Mouse (Mus musculus) macrophage (primary cell): ENCODE results near the gene Fcrls. TPM values are rescaled to one million over a fixed set of nuclear protein-coding genes. Genes with fewer than 3 reads are reported as not detected.

Experiments used
- H3K27ac ChIP-seq: fragments of 350-480 bp; formaldehyde crosslinking; 2 replicates; pipeline ENCODE4 v1.9.0; 2021
- H3K36me3 ChIP-seq: fragments of 350-480 bp; formaldehyde crosslinking; 2 replicates; pipeline ENCODE4 v1.9.0; 2021; ENCODE audit errors: inconsistent target
- H3K4me3 ChIP-seq: fragments of 350-480 bp; formaldehyde crosslinking; 2 replicates; pipeline ENCODE4 v1.9.0; 2021; ENCODE audit errors: inconsistent target
- H3K79me2 ChIP-seq: fragments of 350-480 bp; formaldehyde crosslinking; 2 replicates; pipeline ENCODE4 v1.9.0; 2021; ENCODE audit errors: inconsistent target
- WGBS: methylation state at CpG from one replicate; pipeline ENCODE4 v1.1.7; 2026; ENCODE audit warnings: inconsistent platforms; ENCODE audit not compliant: missing documents; 5-methylcytosine and 5-hydroxymethylcytosine counted together
- polyA plus RNA-seq: library from polyadenylated mRNA; stranded (reverse); fragments of 250-400 nt; gene quantifications from 3 replicates; pipeline ENCODE4 v1.2.4, GENCODE M21; 2018; ENCODE audit warnings: inconsistent platforms
- total RNA-seq, 78 experiments: library from RNA; depleted of rRNA; stranded (reverse); fragments of 250-400 nt; gene quantifications; 1 replicate in 9 of 78; 2 replicates in 24 of 78; 3 replicates in 43 of 78; 4 replicates in 2 of 78; pipeline ENCODE4 v1.2.4; 2018; ENCODE audit warnings: inconsistent platforms in 56 of 78

Gene Fcrls
- total RNA-seq (2018; cell fraction: chromatin; rRNA removed) = 10 to 100 TPM in 7 of 26 experiments, 1 to 10 TPM in 18, under 1 TPM in 1; 0.84 to 29.3 (median 6.2) TPM
- total RNA-seq (2018; cell fraction: cytosol; rRNA removed) = 100 to 1,000 TPM in 10 of 26 experiments, 10 to 100 TPM in 16; 12.2 to 177 (median 58.4) TPM
- 100 to 1,000 TPM in 10 of 26 experiments, 10 to 100 TPM in 15, 1 to 10 TPM in 1; 7.9 to 184 (median 34.2) TPM for total RNA-seq (2018; cell fraction: nucleus; rRNA removed)
- polyA plus RNA-seq = 116 to 293 TPM (median 116 TPM) in 3 replicates

- WGBS = 6% methylated on average over 7 of the region's 7 CpGs
- Histone ChIP-seq H3K4me3 (peak within 1 kb of the TSS; percentile 23), H3K27ac (peak within 1 kb of the TSS; percentile 79), H3K79me2 (peaks cover 5% of the 10 kb centered on the region; the same call in 1 of the 2 replicates), H3K36me3 (peaks cover 14% of the 10 kb centered on the region; the same call in 1 of the 2 replicates)
Observed at GRCm38 (mm10) chr3:87263436-87263835, at the start of gene Fcrls. Gene Fcrls, minus strand, starts transcription at chr3:87263738.

DNA sequence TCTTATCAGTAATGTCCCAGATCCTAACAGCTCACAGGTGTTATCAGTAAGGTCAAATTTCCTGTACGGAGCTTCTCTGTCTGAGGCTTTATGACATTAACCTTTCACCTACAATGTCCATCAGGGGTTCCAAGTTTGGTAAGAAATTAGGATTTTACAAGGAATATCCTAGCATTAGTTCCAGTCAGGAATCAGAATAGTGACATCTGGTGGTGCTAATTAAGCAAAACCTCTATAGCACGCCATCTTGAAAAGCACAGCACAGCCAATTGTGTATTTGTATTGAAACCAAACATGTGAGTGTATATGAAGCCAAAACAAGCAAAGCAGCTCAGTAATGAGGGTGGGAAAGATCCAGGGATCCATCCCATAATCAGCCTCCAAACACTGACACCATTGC is 46.4 kb upstream of the Fcrls start:
- Histone ChIP-seq H3K79me2 (no peaks in the 10 kb centered on the region), H3K27ac (no peak overlapping the region), H3K36me3 (no peaks in the 10 kb centered on the region), H3K4me3 (no peak overlapping the region)
- WGBS = 100% methylated on average over 2 of the region's 2 CpGs

- Histone ChIP-seq H3K4me3 (no peak overlapping the region), H3K79me2 (no peaks in the 10 kb centered on the region), H3K36me3 (no peaks in the 10 kb centered on the region), H3K27ac (no peak overlapping the region)
- WGBS = 20% methylated on average over 5 of the region's 5 CpGs
Observed at GRCm38 (mm10) chr3:87299901-87300300, 36.4 kb upstream of the Fcrls start.

DNA sequence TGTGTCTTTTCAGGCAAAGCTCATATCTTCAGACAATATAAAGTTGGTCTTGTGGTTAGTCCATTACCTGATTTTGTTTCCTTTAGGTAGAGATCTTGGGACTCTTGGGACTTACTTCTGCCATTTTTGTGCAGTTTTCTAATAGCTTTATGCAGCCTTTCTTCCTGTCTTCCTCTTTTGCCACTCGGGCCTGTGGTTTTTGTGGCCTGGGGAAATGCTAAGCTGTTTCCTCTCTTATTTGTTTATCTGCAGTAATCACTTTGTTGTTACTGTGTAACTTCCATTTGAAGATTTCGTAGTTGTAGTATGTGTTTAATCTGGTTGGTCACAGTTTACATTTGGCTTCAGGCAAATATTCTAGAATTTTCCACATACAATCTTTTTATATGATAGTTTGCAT is 10.8 kb upstream of the Fcrls start:
- Histone ChIP-seq H3K79me2 (no peaks in the 10 kb centered on the region), H3K27ac (peak overlapping the region; percentile 71), H3K36me3 (no peaks in the 10 kb centered on the region), H3K4me3 (no peak overlapping the region)
- WGBS = 0% methylated on average over 2 of the region's 2 CpGs

- Histone ChIP-seq H3K36me3 (no peaks in the 10 kb centered on the region), H3K4me3 (no peak overlapping the region), H3K27ac (peak overlapping the region; percentile 17), H3K79me2 (peaks cover 5% of the 10 kb centered on the region; the same call in 1 of the 2 replicates)
- 6% methylated on average over 2 of the region's 5 CpGs for WGBS
Observed at GRCm38 (mm10) chr3:87266581-87266980, 3.0 kb upstream of the Fcrls start.

DNA sequence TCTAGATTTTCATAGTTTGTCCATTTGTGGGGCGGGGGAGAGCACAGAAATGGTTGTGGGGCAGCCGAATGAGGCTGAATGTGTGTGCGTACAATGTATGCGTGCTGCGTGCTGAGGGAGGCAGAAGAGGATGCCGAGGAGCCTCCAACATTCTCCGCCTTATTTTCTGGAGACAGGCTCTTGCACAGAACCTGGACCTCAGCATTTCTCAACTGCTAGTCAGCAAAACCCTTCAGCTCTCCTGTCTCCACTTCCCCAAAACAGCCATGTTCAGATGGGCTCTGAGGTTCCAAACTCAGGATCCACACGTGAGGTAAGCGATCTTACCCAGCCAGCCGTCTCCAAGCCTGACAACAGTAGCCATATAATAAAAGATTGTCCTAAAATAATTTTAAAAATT is 8.3 kb downstream of the Fcrls start:
- no peak overlapping the region for H3K27ac ChIP-seq
- H3K36me3 ChIP-seq = peaks cover 36% of the 10 kb centered on the region; the same call in 1 of the 2 replicates
- no peaks in the 10 kb centered on the region for H3K79me2 ChIP-seq
- H3K4me3 ChIP-seq = no peak overlapping the region
- 79% methylated on average over 10 of the region's 10 CpGs for WGBS

GRCm38 (mm10) chr3:87249571-87249970 is 14.0 kb downstream of the Fcrls start:
- peaks cover 21% of the 10 kb centered on the region; the same call in 1 of the 2 replicates for H3K36me3 ChIP-seq
- H3K4me3 ChIP-seq = no peak overlapping the region
- H3K27ac ChIP-seq = no peak overlapping the region
- WGBS = 93% methylated on average over 6 of the region's 6 CpGs
- H3K79me2 ChIP-seq = no peaks in the 10 kb centered on the region

DNA sequence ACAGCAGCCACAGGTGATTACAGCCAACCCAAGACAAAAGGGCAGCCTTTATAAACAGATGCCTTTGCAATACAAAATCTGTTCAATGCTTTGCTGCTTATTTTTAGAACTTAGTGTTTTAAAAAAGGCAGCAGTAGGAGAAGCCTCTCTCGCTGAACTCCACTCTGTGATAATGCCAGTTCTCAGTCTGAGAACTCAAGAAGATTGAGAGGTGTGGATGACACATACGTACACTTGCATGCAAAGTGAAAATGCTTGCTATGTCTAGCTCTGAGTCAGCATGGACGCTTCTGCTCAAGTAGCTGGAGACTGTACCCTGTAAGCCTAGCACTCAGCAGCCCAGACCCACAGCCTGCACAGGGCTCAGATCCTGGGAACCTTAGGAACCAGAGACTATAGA is 16.2 kb downstream of the Fcrls start:
- WGBS = 81% methylated on average over 3 of the region's 3 CpGs
- Histone ChIP-seq H3K4me3 (no peak overlapping the region), H3K27ac (no peak overlapping the region), H3K79me2 (no peaks in the 10 kb centered on the region), H3K36me3 (peaks cover 11% of the 10 kb centered on the region; the same call in 1 of the 2 replicates)

GRCm38 (mm10) chr3:87243654-87244053 is 19.9 kb downstream of the Fcrls start:
- H3K79me2 ChIP-seq = no peaks in the 10 kb centered on the region
- no peaks in the 10 kb centered on the region for H3K36me3 ChIP-seq
- H3K4me3 ChIP-seq = no peak overlapping the region
- no peak overlapping the region for H3K27ac ChIP-seq
- 0% methylated on average over 2 of the region's 2 CpGs for WGBS

DNA sequence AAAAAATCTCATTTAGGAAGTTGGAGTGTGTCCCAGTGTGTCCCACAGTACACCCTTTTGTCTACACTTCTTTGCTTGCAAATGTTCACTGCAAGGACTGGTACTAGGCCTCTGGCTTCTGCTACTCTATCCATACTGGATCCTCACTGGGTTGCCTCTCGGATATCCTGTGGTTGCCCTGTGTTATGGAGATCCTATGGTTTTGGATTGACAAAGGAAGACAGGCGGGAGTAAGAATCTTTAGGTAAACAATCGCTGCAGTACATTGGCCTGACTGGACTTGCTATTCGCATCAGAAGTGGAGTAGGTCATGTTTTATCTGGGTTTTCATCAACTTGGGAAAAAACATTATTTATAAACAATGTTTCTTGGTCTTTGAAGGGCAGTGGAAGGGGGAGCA is 22.6 kb downstream of the Fcrls start:
- Histone ChIP-seq H3K36me3 (no peaks in the 10 kb centered on the region), H3K4me3 (no peak overlapping the region), H3K27ac (no peak overlapping the region), H3K79me2 (no peaks in the 10 kb centered on the region)
- WGBS = 100% methylated on average over 4 of the region's 4 CpGs

DNA sequence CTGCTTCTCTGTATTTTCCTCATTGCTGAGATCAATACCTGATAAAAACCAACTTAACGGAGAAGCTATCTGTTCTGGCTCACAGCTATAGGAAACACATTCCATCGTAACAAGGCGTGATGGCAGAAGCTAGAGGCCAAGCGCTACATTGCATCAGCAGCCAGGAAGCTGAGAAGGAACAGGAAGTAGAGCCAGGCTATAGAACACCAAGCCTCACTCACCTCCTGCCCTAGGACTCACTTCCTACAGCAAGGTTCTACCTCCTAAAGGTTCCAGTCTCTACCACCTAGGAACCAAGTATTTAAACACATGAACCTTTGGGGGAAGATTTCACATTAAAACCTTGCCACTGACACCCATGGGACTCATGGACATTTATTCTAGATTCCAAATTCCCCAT is 39.9 kb downstream of the Fcrls start:
- no peak overlapping the region for H3K4me3 ChIP-seq
- WGBS = 76% methylated on average over 4 of the region's 4 CpGs
- no peaks in the 10 kb centered on the region for H3K36me3 ChIP-seq
- H3K79me2 ChIP-seq = no peaks in the 10 kb centered on the region
- H3K27ac ChIP-seq = no peak overlapping the region

GRCm38 (mm10) chr3:87222346-87222745 is 41.2 kb downstream of the Fcrls start:
- H3K4me3 ChIP-seq = no peak overlapping the region
- no peaks in the 10 kb centered on the region for H3K79me2 ChIP-seq
- 88% methylated on average over 5 of the region's 5 CpGs for WGBS
- H3K27ac ChIP-seq = no peak overlapping the region
- no peaks in the 10 kb centered on the region for H3K36me3 ChIP-seq

DNA sequence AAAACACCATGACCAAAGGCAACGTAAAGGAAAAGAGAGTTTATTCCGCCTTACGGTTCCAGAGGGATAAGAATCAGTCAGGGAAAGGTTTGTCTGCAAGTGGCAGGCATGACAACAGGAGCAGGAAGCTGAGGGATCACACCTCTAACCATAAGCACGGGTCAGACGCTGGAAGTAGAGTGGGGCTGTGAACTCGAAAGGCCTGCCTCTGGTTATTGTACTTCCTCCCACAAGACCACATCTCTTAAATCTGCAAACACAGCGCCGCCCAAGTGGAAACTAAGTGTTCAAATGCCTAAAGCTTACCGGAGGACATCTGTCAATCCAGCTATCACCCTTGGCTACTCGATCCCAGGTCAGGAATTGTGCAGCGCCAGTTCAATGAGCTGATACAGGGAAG is 48.4 kb downstream of the Fcrls start:
- 50% methylated on average over 11 of the region's 11 CpGs for WGBS
- Histone ChIP-seq H3K79me2 (no peaks in the 10 kb centered on the region), H3K36me3 (no peaks in the 10 kb centered on the region), H3K4me3 (no peak overlapping the region), H3K27ac (no peak overlapping the region)

DNA sequence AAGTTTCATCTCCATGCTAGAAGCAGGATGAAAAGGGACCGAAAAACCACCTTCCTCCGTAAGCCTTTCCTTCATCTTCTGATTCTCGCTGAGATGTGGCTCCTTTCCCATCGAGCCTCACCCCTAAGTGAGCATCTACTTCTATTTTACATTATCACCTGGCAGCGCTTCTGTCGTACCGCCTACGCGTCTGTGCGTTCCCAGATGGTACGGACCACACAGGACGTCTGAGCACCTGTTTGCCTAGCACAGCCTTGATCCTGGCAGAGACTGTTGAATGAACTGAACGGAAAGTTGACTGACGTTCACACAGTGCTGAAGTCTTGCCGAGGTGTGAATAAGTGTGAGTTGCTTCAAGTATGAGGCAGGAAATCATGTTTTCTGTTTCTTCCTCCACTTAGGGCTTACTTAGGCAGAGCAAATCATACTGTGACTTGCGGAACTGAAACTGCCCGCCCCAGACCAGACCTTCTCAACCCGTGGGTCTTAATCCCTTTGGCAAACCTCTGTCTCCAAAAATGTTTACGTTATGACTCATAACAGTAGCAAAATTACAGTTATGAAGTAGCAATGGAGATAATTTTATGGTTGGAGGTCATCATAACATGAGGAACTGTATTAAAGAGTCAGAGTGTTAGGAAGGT is 49.2 kb downstream of the Fcrls start:
- no peaks in the 10 kb centered on the region for H3K36me3 ChIP-seq

GRCm38 (mm10) chr3:87206336-87207075 is 57.0 kb downstream of the Fcrls start:
- no peak overlapping the region for H3K27ac ChIP-seq
- no peaks in the 10 kb centered on the region for H3K79me2 ChIP-seq
- 93% methylated on average over 5 of the region's 5 CpGs for WGBS
- H3K36me3 ChIP-seq = no peaks in the 10 kb centered on the region
- H3K4me3 ChIP-seq = no peak overlapping the region

More for the DNA sequence above, 49.2 kb downstream of the Fcrls start:
- Histone ChIP-seq H3K79me2 (no peaks in the 10 kb centered on the region), H3K4me3 (no peak overlapping the region), H3K27ac (no peak overlapping the region)
- 89% methylated on average over 19 of the region's 19 CpGs for WGBS
